Mouse (Mus musculus) kidney, adult 2 months (tissue): ENCODE measurements around the gene Btg2. TPM values are rescaled to one million over a fixed set of nuclear protein-coding genes. Genes with fewer than 3 reads are reported as not detected.

ENCODE experiments used
- DNase-seq: peaks from one replicate; pipeline ENCODE4 v3.0.0; 2021
- H3K27ac ChIP-seq: fragments of 200-500 bp; 2 replicates; pipeline ENCODE4 v1.5.1; 2012; ENCODE audit warnings: low read depth, low read length, control low read depth, inconsistent platforms; ENCODE audit not compliant: insufficient read depth
- H3K27me3 ChIP-seq: fragments of 200-500 bp; replicated peaks from 2 replicates; pipeline ENCODE4 v1.6.1; 2012; ENCODE audit warnings: mild to moderate bottlenecking, moderate library complexity, low read length, inconsistent platforms; ENCODE audit not compliant: control insufficient read depth, insufficient read depth
- H3K36me3 ChIP-seq: fragments of 200-500 bp; 2 replicates; pipeline ENCODE4 v1.6.1; 2012; ENCODE audit warnings: mild to moderate bottlenecking, moderate library complexity, low read length, inconsistent platforms; ENCODE audit not compliant: control insufficient read depth, insufficient read depth
- H3K4me1 ChIP-seq: fragments of 200-500 bp; 2 replicates; pipeline ENCODE4 v1.6.1; 2011; ENCODE audit warnings: low read length; ENCODE audit not compliant: control insufficient read depth, insufficient read depth
- H3K4me3 ChIP-seq: fragments of 200-500 bp; 2 replicates; pipeline ENCODE4 v1.5.1; 2011; ENCODE audit warnings: mild to moderate bottlenecking, low read depth, low read length, control low read depth; ENCODE audit not compliant: insufficient read depth
- CTCF ChIP-seq: fragments of 200-500 bp; conservative IDR thresholded peaks from 2 replicates; pipeline ENCODE4 v1.5.1; 2011; ENCODE audit warnings: low read depth, mild to moderate bottlenecking, control low read depth, low read length, moderate library complexity, mixed read lengths; ENCODE audit not compliant: insufficient read depth, insufficient read length
- POLR2A ChIP-seq: fragments of 200-500 bp; IDR thresholded peaks from one replicate; pipeline ENCODE4 v1.6.1; 2011; ENCODE audit warnings: low read depth, low read length, control low read depth
- WGBS: fragments of 180-500 bp; shearing (Covaris S2); methylation state at CpG from one replicate; pipeline ENCODE4 v1.1.7; 2018; 5-methylcytosine and 5-hydroxymethylcytosine counted together
- polyA plus RNA-seq: library from polyadenylated mRNA; depleted of rRNA; stranded (reverse); fragments of >200 nt; gene quantifications from 2 replicates; pipeline ENCODE4 v1.2.3, GENCODE M21; 2012

Btg2 gene
- polyA plus RNA-seq, 1 experiment: 23.7 TPM

DNA sequence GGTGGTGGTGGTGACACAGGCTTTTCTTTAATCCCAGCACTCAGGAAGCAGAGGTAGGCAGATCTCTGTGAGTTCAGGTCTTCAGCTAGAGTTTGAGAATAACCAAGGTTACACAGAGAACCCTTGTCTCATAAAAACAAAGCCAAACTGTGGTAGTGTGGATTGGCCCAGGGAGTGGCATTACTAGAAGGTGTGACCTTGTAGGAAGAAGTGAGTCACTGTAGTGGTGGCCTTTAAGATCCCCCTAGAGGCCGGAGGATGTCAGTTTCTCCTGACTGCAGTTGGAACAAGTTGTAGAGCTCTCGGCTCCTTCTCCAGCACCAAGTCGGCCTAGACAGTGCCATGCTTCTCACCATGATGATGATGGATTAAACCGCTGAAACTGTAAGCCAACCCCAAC is 32.1 kb upstream of the Btg2 start, which contains the start of gene Chit1:
Gene Chit1, plus strand, starts transcription at position 264 of the 400 bp plus-strand sequence.
- Histone ChIP-seq H3K4me3 (no peak within 1 kb of the TSS), H3K4me1 (no peaks in the 10 kb centered on the region), H3K27me3 (no peaks in the 10 kb centered on the region), H3K27ac (no peak within 1 kb of the TSS), H3K36me3 (no peaks in the 10 kb centered on the region)
- WGBS: 80% methylated on average over 4 of the region's 4 CpGs
- TF ChIP-seq POLR2A (no peak), CTCF (no peak)
- no peak for DNase-seq

GRCm38 (mm10) chr1:134110449-134110848 is 31.5 kb upstream of the Btg2 start:
- H3K36me3 ChIP-seq: no peaks in the 10 kb centered on the region
- H3K27ac ChIP-seq: no peak overlapping the region
- no peak overlapping the region for H3K4me3 ChIP-seq
- 92% methylated on average over 5 of the region's 5 CpGs for WGBS
- no peak for TF ChIP-seq CTCF
- no peak for TF ChIP-seq POLR2A
- no peak for DNase-seq
- no peaks in the 10 kb centered on the region for H3K4me1 ChIP-seq
- no peaks in the 10 kb centered on the region for H3K27me3 ChIP-seq

- Histone ChIP-seq H3K27me3 (no peaks in the 10 kb centered on the region), H3K36me3 (no peaks in the 10 kb centered on the region), H3K4me3 (no peak overlapping the region), H3K4me1 (no peaks in the 10 kb centered on the region), H3K27ac (no peak overlapping the region)
- DNase-seq: no peak
- TF ChIP-seq POLR2A: no peak
- TF ChIP-seq CTCF: no peak
- WGBS: 80% methylated on average over 3 of the region's 3 CpGs
These were observed 31.1 kb upstream of the Btg2 start for GRCm38 (mm10) chr1:134110015-134110414.

- DNase-seq: no peak
- no peak overlapping the region for H3K27ac ChIP-seq
- no peak overlapping the region for H3K4me3 ChIP-seq
- H3K27me3 ChIP-seq: no peaks in the 10 kb centered on the region
- no peaks in the 10 kb centered on the region for H3K36me3 ChIP-seq
- TF ChIP-seq POLR2A (no peak), CTCF (no peak)
- WGBS: 91% methylated on average over 7 of the region's 7 CpGs
- H3K4me1 ChIP-seq: no peaks in the 10 kb centered on the region
These were observed 28.9 kb upstream of the Btg2 start for GRCm38 (mm10) chr1:134107777-134108176.

DNA sequence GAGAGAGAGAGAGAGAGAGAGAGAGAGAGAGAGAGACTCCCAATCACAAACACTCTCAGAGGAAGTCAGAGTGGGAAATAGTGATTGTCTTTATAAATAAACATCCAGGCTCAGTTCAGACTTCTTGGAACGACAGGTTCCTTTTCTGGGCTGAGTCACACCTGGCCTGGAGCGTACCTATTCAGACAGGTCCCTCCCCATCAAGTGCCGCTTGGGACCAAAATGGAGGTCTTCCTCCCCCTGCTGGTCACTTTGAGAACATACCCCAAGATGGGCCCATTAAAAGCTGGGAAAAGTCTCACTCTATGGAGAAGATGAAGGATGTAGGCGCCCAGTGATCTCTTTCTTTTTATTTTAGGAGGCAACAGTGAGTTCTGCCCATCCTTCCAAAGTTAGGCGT is 27.8 kb upstream of the Btg2 start:
- H3K27me3 ChIP-seq: no peaks in the 10 kb centered on the region
- no peak overlapping the region for H3K27ac ChIP-seq
- TF ChIP-seq POLR2A (no peak), CTCF (peak; percentile 83)
- 1% methylated on average over 5 of the region's 5 CpGs for WGBS
- no peaks in the 10 kb centered on the region for H3K4me1 ChIP-seq
- no peaks in the 10 kb centered on the region for H3K36me3 ChIP-seq
- H3K4me3 ChIP-seq: no peak overlapping the region
- DNase-seq: peak; percentile 79

DNA sequence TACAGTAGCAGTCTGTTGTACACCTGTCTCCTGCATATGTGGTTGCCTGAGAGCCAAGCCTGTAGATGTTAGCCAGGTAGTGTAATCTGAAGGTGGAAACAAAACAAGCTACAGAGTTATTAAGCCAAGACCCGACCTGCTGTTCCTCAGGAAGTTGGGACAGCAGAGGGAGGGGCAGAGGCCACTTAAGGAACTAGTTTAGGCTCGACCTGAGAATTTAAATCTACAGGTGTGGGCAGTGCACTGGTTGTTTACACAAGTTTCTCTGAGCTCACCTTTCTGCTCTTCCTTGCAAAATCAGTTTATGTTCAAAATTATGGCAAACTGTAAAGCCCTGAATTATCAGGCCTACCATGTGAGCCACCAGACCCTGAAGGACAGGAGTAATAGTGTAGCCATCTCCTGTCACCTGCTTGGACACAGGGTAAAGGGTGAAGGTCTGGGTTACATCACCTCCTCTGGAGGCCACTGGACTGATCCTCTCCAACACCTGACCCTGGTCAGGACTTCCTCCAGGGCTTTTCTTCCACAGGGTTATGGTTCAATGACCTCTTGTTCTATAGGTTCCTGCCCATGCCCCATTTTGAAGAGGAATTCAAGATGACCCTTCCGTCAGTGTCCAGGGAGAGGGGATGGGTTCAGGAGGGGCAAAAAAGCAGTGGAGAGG is 27.0 kb upstream of the Btg2 start:
- 54% methylated on average over 3 of the region's 3 CpGs for WGBS
- no peaks in the 10 kb centered on the region for H3K36me3 ChIP-seq
- no peak for DNase-seq
- no peak overlapping the region for H3K27ac ChIP-seq
- TF ChIP-seq CTCF (no peak), POLR2A (no peak)
- no peaks in the 10 kb centered on the region for H3K4me1 ChIP-seq
- no peak overlapping the region for H3K4me3 ChIP-seq
- H3K27me3 ChIP-seq: no peaks in the 10 kb centered on the region

DNA sequence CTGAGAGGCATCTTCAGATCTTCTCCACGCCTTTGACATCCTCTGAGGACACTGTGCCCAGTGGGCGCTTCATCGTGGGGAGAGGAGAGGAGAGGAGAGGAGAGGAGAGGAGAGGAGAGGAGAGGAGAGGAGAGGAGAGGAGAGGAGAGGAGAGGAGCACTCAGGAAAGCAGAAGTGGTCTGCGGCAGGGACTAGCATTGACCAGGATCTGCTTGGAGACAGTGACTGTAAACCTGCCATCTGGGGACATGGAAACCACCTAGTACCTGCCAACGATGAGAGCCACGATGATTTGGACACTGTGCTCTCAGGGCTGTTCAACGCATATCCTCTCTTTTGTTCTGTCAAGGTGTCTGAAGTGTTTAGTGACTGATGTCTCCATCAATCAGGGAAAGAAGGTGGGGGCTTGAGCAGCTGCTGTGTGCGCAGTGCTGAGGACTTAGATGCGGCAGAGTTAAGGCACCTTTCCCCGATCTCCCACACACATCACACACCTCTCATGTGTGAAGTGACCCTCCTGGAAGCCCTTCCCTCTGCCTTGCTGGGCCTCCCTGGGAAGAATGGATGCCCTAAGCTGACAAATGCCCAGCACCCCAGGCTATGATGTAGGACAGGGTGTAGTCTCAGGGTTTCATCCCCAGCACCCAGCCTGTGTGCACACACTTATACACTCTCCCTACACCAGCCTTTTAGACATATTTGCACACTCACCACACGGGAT is 26.3 kb upstream of the Btg2 start:
- WGBS: 88% methylated on average over 11 of the region's 11 CpGs
- TF ChIP-seq CTCF (no peak), POLR2A (no peak)
- peaks cover 2% of the 10 kb centered on the region for H3K4me1 ChIP-seq
- H3K36me3 ChIP-seq: no peaks in the 10 kb centered on the region
- H3K27me3 ChIP-seq: no peaks in the 10 kb centered on the region
- no peak for DNase-seq
- H3K27ac ChIP-seq: no peak overlapping the region
- H3K4me3 ChIP-seq: no peak overlapping the region
